Mouse (Mus musculus) lung, postnatal 10 days (tissue): Measurements from ENCODE around the gene Olfr346.

Experiments
- DNase-seq: peaks from one replicate; pipeline ENCODE4 v3.0.0; 2021

Olfr346 gene

GRCm38 (mm10) chr2:36685488-36685887, at the start of gene Olfr346:
TSS of gene Olfr346 (plus strand) at chr2:36685788.
- no peak for DNase-seq

- DNase-seq: no peak
Observed at GRCm38 (mm10) chr2:36639741-36640140, 45.8 kb upstream of the Olfr346 start, which contains the start of gene Olfr345. TSS of gene Olfr345 (plus strand) at chr2:36640041.

GRCm38 (mm10) chr2:36731602-36732001, 46.0 kb downstream of the Olfr346 start, which contains the start of gene Olfr347:
TSS of gene Olfr347 (plus strand) at chr2:36731902.
- DNase-seq: no peak

GRCm38 (mm10) chr2:36736226-36736625, 50.6 kb downstream of the Olfr346 start:
- DNase-seq: no peak
